Mouse (Mus musculus): ENCODE measurements around the gene Ccnk.

- no peak for TF ChIP-seq CTCF (IDR thresholded peaks at IDR 0.05; ENCODE audit: extremely low read depth, insufficient read depth, insufficient read length, insufficient replicate concordance)
- no peak for TF ChIP-seq POLR2A (IDR thresholded peaks at IDR 0.05; ENCODE audit: low read depth, low read length)
Observed at GRCm38 (mm10) chr12:108135610-108136208, 43.7 kb upstream of the Ccnk start.
